Mouse (Mus musculus): ENCODE measurements around the gene Edn2. TPM values are rescaled to one million over a fixed set of nuclear protein-coding genes. Genes with fewer than 3 reads are reported as not detected.
A peak's percentile ranks its signal among the peaks of the same experiment; 100 is the strongest.

Edn2 gene
- polyA plus RNA-seq, 1 experiment: 0.27 TPM

- 32% methylated on average over 10 of the region's 10 CpGs for WGBS
- peak; percentile 53 for DNase-seq
- no peak overlapping the region for H3K4me3 ChIP-seq (replicated peaks; ENCODE audit: extremely low read depth, low read depth, low read length)
- no peaks in the 10 kb centered on the region for H3K4me1 ChIP-seq (ENCODE audit: control insufficient read depth, insufficient read depth, low read length)
- peak; percentile 84 for TF ChIP-seq CTCF (IDR thresholded peaks at IDR 0.05; ENCODE audit: insufficient read depth, low read length)
- no peak for TF ChIP-seq POLR2A (IDR thresholded peaks at IDR 0.05; ENCODE audit: borderline replicate concordance, extremely low read depth, low read depth, low read length)
Observed at GRCm38 (mm10) chr4:120215915-120216591, 55.0 kb downstream of the Edn2 start.

- H3K4me3 ChIP-seq (replicated peaks; ENCODE audit: extremely low read depth, low read depth, low read length): no peak overlapping the region
- TF ChIP-seq POLR2A (IDR thresholded peaks at IDR 0.05; ENCODE audit: borderline replicate concordance, extremely low read depth, low read depth, low read length): no peak
- TF ChIP-seq CTCF (IDR thresholded peaks at IDR 0.05; ENCODE audit: insufficient read depth, low read length): no peak
- no peak for DNase-seq
- H3K4me1 ChIP-seq (ENCODE audit: control insufficient read depth, insufficient read depth, low read length): no peaks in the 10 kb centered on the region
Observed at GRCm38 (mm10) chr4:120216883-120217282, 55.9 kb downstream of the Edn2 start.

Other genes starting within 250 kb of the Edn2 start
- gene AL607142.1, start 96.2 kb upstream of the Edn2 start, polyA plus RNA-seq (2012; rRNA removed): not detected in 2 replicates
- gene Foxo6, start 126.1 kb downstream of the Edn2 start, polyA plus RNA-seq (2012; rRNA removed): 3.1 and 4.1 TPM in 2 replicates
- gene Scmh1, start 244.1 kb downstream of the Edn2 start, polyA plus RNA-seq (2012; rRNA removed): 29.5 and 36.9 TPM in 2 replicates